Mouse (Mus musculus): ENCODE data around the gene Gm20388. TPM values are rescaled to one million over a fixed set of nuclear protein-coding genes. Genes with fewer than 3 reads are reported as not detected.

The Gm20388 gene
- polyA plus RNA-seq, 1 experiment from 2014 or later = not detected

DNA sequence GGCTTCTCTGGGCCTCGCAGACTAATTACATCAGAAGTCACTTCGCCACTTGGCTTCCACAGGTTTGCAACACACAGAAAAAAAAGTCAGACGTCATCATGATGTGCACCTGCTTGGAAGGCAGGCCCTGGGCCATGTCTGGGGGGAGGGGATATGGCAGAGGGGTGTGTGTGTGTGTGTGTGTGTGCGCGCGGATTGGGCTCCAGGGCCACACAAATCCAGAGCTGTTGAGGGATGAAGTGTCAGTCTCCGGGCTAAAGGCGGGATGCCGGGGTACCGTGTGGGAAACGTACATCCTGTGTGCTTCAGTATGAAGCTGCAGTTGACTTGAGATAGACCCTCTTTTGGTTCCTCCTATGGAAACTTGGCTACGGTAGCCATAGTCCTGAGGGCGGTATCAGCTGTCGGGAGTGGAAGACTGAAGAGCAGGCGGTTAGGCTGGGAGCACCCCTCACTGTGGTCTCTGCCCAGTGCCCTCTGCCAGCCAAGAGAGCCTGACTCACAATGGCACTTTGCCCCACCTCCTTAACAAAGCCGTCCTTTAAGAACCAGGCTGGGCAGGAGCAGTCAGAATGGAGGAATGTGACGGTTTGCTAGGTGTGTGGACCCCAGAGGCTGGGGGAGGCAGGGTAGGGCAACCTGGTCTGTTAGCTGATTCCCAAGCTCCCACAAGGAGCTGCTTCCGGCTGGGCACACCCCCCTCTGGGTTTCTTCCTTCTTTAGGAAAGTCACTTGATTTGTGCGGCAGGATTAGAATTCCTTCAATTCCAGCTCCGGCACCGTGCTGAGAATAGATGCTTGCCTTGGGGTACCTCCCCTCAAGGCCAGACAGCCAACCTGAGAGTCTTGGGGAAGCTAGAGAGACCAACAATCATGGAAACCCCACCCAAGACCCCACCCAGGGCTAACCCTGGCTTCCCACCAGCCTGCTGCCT, 721.1 kb downstream of the Gm20388 start:
- H3K9ac ChIP-seq = no peak overlapping the region
- whole genome bisulfite sequencing (ENCODE audit: insufficient replicate concordance) = 73% methylated on average over 21 of the region's 21 CpGs
- no peak for ATAC-seq
- H3K27ac ChIP-seq = no peak overlapping the region
- no peak overlapping the region for H3K4me3 ChIP-seq
- no peak overlapping the region for H3K4me2 ChIP-seq
- H3K9me3 ChIP-seq (replicated peaks) = 0 out of 2 replicates have a peak, but pooled peaks cover 4% of the 10 kb centered on the region
- peaks cover 78% of the 10 kb centered on the region for H3K27me3 ChIP-seq (replicated peaks)
- H3K4me1 ChIP-seq = peaks cover 16% of the 10 kb centered on the region
- no peaks in the 10 kb centered on the region for H3K36me3 ChIP-seq

DNA sequence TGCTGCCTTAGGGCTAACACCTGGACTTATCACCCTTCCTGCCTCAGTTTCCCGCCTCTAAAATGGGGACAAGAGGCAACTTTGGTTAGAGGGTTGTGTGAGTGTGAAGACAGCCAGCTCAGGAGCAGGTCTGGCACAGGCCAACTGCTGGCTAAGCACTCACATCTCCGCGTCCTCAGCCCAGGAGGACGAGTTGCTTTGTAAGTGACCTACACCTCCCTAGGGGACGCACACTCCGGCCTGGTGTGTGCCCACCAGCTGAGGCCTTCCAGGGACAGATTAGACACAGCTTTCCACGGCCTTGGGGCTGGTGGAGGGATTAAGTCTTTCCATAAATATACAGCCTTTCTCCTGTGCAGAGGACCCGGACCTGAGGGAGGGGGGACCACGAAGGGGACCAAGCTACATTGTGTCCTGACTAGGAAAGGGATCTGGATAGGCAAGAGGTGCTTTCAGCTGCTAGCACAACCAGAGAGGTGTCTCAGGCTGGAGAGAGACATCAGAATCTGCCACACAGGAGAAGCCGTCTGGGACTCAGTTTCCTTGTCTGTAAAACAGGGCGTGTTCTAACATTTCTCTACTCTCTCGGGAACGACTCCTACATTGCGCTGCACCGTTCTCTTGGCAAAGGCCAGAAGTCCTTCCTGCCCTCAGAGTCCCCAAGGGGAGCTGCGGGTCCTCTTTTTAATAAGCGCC, 722.5 kb downstream of the Gm20388 start:
- H3K36me3 ChIP-seq = no peaks in the 10 kb centered on the region
- peak overlapping the region; percentile 91 for H3K4me2 ChIP-seq
- peak overlapping the region; percentile 59; the same call in 1 of the 2 replicates for H3K4me3 ChIP-seq
- no peak for ATAC-seq
- 0 out of 2 replicates have a peak, but pooled peaks cover 4% of the 10 kb centered on the region for H3K9me3 ChIP-seq (replicated peaks)
- H3K27me3 ChIP-seq (replicated peaks) = peaks cover 86% of the 10 kb centered on the region
- 40% methylated on average over 17 of the region's 17 CpGs for WGBS (ENCODE audit: insufficient replicate concordance)
- peaks cover 16% of the 10 kb centered on the region for H3K4me1 ChIP-seq
- no peak overlapping the region for H3K9ac ChIP-seq
- no peak overlapping the region for H3K27ac ChIP-seq

DNA sequence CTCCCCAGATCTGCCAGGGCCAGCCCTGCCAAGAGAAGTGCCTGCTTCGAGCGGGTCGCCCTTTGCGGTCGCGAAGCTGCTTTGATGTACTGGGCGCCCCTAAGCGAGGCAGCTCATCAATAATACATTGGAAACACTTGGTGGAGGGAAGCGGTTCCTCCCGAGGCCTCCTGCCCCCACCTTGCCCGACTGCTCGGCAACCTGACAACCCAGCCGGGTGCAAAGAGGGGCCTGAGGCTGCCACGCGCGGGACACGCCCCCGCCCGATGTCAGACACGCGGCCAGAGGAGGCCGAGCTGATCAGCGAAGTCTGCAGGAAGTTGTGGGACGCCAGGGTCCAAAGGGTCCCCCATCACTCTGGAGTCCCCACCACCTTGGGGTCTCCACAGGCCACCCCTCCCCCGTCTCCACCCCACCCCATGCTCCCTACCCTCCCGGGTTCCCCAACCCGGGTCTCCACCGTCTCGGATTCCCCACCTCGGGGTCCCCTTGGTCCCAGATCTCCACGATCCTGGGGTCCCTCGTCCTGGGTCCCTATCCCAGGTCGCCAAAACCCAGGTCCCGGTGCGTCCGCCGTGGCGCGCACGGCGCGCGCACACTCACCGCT, 723.1 kb downstream of the Gm20388 start:
- H3K27ac ChIP-seq = no peak overlapping the region
- H3K9me3 ChIP-seq (replicated peaks) = 0 out of 2 replicates have a peak, but pooled peaks cover 4% of the 10 kb centered on the region
- peaks cover 16% of the 10 kb centered on the region for H3K4me1 ChIP-seq
- H3K36me3 ChIP-seq = no peaks in the 10 kb centered on the region
- 2% methylated on average over 44 of the region's 44 CpGs for WGBS (ENCODE audit: insufficient replicate concordance)
- peak overlapping the region; percentile 91 for H3K4me2 ChIP-seq
- peak overlapping the region; percentile 57 for H3K9ac ChIP-seq
- H3K4me3 ChIP-seq = peak overlapping the region; percentile 59
- 0 out of 2 replicates have a peak, but pooled peaks have one; percentile 14 for ATAC-seq
- H3K27me3 ChIP-seq (replicated peaks) = peaks cover 81% of the 10 kb centered on the region

DNA sequence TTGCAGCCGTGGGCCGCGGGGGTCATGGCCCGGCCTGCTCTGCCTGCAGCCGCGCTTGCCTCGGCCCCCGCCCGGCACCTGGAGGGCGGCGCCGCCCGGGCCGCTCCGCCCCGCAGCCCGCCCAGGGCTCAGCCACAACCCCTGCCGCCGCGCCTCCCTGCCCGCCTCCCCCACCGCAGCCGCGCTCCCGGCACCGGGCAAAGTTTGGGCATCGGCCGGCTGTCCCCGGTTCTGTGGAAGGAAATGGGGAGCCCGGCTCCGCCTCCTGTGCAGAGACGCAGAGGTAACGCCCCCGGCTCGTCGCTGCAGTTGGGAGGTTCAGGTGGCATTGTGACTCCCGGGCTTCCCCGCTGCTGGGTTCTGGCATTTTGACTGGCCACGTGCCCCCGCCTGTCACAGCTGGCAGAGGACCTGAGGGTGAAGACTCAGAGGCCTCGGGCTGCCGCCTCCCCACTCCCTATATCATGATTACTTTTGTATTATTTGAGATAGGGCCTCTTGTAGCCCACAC, 723.7 kb downstream of the Gm20388 start:
- peak overlapping the region; percentile 57 for H3K9ac ChIP-seq
- H3K9me3 ChIP-seq (replicated peaks) = 0 out of 2 replicates have a peak, but pooled peaks cover 4% of the 10 kb centered on the region
- WGBS (ENCODE audit: insufficient replicate concordance) = 1% methylated on average over 34 of the region's 42 CpGs
- no peaks in the 10 kb centered on the region for H3K36me3 ChIP-seq
- H3K4me2 ChIP-seq = peak overlapping the region; percentile 91
- H3K27ac ChIP-seq = no peak overlapping the region
- ATAC-seq = peak; percentile 53; the same call in 1 of the 2 replicates
- H3K4me3 ChIP-seq = peak overlapping the region; percentile 59
- peaks cover 81% of the 10 kb centered on the region for H3K27me3 ChIP-seq (replicated peaks)
- H3K4me1 ChIP-seq = peaks cover 16% of the 10 kb centered on the region

DNA sequence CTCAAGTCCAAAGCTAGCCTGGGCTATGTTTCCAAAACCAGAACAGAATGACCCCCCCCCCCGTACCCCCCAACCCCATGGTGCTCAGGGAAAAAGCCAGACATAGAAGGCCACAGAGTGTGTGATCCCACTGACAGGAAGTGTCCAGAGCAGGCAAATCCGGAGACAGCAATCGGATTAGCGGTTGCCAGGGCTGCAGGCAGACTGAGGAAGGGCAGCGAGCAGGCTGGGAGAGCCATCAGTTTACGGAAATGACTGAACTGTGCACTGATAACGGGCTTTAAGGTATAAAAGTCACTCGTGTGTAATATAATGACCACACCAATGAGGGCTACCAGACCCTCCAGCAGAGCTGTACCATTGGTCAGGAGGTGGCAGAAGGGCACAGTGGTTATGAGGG, 730.6 kb downstream of the Gm20388 start:
- ATAC-seq = no peak
- H3K9me3 ChIP-seq (replicated peaks) = no peaks in the 10 kb centered on the region
- WGBS (ENCODE audit: insufficient replicate concordance) = 18% methylated on average over 8 of the region's 8 CpGs

DNA sequence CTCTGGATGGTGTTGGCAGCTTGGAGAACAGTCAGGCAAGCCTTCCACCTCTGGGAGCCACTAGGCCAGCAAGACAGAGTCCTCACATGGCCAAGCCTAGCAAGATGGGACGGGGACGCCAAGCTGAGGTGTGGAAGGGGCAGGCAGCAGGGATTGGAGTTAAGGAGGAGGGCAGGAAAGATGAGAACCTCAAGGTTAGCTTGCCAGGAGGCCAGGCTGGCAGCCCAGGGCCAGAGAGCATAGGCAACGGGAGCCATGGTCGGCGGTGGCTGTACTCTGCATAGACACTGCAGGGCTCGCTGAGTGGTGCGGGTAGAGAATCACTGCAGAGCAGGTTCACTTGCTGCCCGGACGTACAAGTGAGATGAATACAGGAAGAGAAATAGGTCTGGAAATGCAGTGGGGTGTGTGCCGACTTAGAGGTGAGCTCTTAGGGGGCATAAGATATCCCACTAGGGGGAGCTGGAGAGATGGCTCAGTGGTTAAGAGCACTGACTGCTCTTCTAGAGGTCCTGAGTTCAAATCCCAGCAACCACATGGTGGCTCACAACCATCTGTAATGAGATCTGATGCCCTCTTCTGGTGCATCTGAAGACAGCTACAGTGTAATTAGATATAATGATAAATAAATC, 731.5 kb downstream of the Gm20388 start:
- Histone ChIP-seq H3K36me3 (no peaks in the 10 kb centered on the region), H3K4me2 (no peak overlapping the region), H3K9me3 (replicated peaks) (no peaks in the 10 kb centered on the region), H3K27ac (no peak overlapping the region), H3K4me1 (peaks cover 4% of the 10 kb centered on the region; the same call in 1 of the 2 replicates), H3K27me3 (replicated peaks) (peaks cover 12% of the 10 kb centered on the region), H3K9ac (no peak overlapping the region), H3K4me3 (no peak overlapping the region)
- no peak for ATAC-seq
- 54% methylated on average over 10 of the region's 10 CpGs for WGBS (ENCODE audit: insufficient replicate concordance)

More for the DNA sequence above, 730.6 kb downstream of the Gm20388 start:
- Histone ChIP-seq H3K4me2 (no peak overlapping the region), H3K4me3 (no peak overlapping the region), H3K4me1 (peaks cover 4% of the 10 kb centered on the region; the same call in 1 of the 2 replicates), H3K27ac (no peak overlapping the region), H3K36me3 (no peaks in the 10 kb centered on the region), H3K27me3 (replicated peaks) (peaks cover 19% of the 10 kb centered on the region), H3K9ac (no peak overlapping the region)

DNA sequence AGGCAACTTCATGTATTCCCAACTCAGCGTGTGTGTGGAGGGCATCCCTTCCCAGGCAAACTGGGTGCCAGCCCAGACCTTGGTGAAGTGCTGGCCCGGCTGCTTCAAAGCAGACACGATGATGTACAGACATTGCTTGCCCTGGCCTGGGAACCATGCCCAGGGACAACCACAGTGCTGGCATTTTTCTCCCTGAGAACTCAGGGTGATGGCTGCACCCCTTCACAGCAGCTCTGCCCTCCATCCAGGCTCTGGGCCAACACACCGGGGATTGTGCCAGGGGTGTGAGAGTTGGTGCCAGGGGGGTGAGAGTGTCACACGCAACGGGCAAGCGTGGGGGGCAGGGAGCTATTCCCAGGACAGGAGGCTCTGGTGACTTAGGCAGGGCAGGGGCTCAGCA, 734.0 kb downstream of the Gm20388 start:
- H3K9ac ChIP-seq = no peak overlapping the region
- 77% methylated on average over 7 of the region's 7 CpGs for WGBS (ENCODE audit: insufficient replicate concordance)
- no peak overlapping the region for H3K4me2 ChIP-seq
- peaks cover 4% of the 10 kb centered on the region; the same call in 1 of the 2 replicates for H3K4me1 ChIP-seq
- no peak overlapping the region for H3K4me3 ChIP-seq
- no peak for ATAC-seq
- H3K36me3 ChIP-seq = no peaks in the 10 kb centered on the region
- H3K9me3 ChIP-seq (replicated peaks) = no peaks in the 10 kb centered on the region
- peaks cover 6% of the 10 kb centered on the region for H3K27me3 ChIP-seq (replicated peaks)
- H3K27ac ChIP-seq = no peak overlapping the region

DNA sequence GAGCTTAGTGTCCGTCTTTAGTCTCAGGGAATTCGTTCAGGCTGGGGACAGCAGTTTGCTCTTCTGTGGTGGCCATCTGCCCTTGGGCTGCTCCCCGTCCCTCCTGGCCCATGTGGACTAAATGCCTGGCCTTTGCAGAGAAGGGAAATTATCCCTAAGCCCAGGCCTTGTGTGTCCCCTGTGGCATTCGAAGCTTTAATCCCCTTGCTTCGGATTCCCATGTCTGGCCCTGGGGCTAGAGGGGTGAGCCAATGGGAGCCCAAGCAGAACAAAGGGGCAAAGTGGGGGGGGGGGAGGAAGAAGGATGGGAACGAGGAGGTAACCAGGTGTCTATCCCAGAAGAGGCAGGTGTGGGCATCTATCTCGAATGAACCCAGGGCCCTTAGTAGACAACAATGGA, 736.9 kb downstream of the Gm20388 start, which contains the start of gene 1190005I06Rik:
Gene 1190005I06Rik (minus strand): TSS at position 101 of the 400 bp plus-strand sequence.
- WGBS (ENCODE audit: insufficient replicate concordance) = 58% methylated on average over 7 of the region's 7 CpGs
- no peak for ATAC-seq
- no peak within 1 kb of the TSS for H3K4me3 ChIP-seq

DNA sequence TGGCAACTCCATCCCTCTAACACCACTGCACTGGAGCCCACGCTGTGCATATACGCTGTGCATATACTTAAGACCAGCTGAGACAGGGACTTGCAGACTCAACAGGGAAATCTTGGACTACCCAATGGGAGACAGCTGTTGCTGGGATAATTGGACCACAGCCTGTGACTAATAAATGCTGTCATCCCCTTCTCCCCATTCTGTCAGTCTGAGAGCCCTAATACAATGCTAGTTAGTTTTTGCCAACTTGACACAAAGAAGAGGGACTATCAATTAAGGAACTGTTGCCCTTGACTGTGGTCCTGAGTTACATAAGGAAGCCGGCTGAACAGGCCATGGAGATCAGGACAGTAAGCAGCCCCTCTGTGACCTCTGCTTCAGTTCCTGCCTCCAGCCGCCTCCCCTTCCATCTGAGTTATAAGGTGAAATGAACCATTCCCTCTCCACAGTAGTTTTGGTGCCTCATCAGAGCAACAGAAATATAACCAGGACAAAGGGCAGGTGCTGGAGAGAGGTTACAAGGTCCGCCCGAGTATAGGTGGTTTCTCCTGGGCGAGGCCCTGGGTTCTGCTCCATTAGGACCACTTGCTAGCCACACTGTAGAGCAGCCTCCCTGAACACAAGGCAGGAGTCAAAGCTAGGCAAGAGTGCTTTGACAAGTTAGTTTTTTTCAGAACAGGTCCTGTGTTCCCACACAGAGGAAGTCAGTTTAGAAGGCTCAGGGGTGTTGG, 745.8 kb downstream of the Gm20388 start:
- Histone ChIP-seq H3K4me1 (no peaks in the 10 kb centered on the region), H3K36me3 (peaks cover 88% of the 10 kb centered on the region), H3K4me2 (no peak overlapping the region), H3K27me3 (replicated peaks) (no peaks in the 10 kb centered on the region), H3K4me3 (no peak overlapping the region), H3K9ac (no peak overlapping the region), H3K27ac (no peak overlapping the region), H3K9me3 (replicated peaks) (no peaks in the 10 kb centered on the region)
- ATAC-seq = no peak
- 83% methylated on average over 7 of the region's 7 CpGs for WGBS (ENCODE audit: insufficient replicate concordance)

More for the DNA sequence above, 736.9 kb downstream of the Gm20388 start, which contains the start of gene 1190005I06Rik:
- no peak within 1 kb of the TSS for H3K4me2 ChIP-seq
- no peak within 1 kb of the TSS for H3K9ac ChIP-seq
- no peaks in the 10 kb centered on the region for H3K9me3 ChIP-seq (replicated peaks)
- H3K27me3 ChIP-seq (replicated peaks) = 0 out of 2 replicates have a peak, but pooled peaks cover 4% of the 10 kb centered on the region
- H3K4me1 ChIP-seq = no peaks in the 10 kb centered on the region
- 0 out of 2 replicates have a peak, but pooled peaks cover under 1% of the 10 kb centered on the region for H3K36me3 ChIP-seq
- H3K27ac ChIP-seq = no peak within 1 kb of the TSS

DNA sequence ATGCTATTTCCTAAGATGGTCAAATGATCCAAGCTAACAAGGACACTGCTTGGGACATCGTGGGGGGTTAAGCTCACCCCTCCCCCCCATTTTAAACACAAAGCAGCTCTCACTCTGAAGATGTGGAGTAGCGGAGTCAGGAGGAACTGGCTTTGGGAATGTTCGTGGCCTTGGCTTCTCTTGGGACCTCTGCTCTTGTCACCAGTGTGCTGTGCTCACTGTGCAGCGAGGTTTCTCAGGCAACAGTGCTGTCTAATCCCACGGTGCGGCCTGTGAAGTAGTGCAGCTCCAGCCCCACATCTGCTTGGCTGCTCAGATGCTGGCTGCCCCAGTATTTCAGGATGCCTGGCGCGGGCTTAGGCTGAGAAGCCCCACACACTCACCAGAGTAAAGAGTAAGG, 746.8 kb downstream of the Gm20388 start:
- H3K36me3 ChIP-seq = peaks cover 88% of the 10 kb centered on the region

More for the DNA sequence above, 746.8 kb downstream of the Gm20388 start:
- no peaks in the 10 kb centered on the region for H3K4me1 ChIP-seq
- H3K4me3 ChIP-seq = no peak overlapping the region
- no peak overlapping the region for H3K9ac ChIP-seq
- 90% methylated on average over 8 of the region's 8 CpGs for WGBS (ENCODE audit: insufficient replicate concordance)
- no peaks in the 10 kb centered on the region for H3K27me3 ChIP-seq (replicated peaks)
- no peak for ATAC-seq
- no peak overlapping the region for H3K4me2 ChIP-seq
- no peak overlapping the region for H3K27ac ChIP-seq
- no peaks in the 10 kb centered on the region for H3K9me3 ChIP-seq (replicated peaks)

All from liver, embryonic 12.5 days (tissue).